Mouse (Mus musculus): Measurements from ENCODE around the gene Creld2.

DNA sequence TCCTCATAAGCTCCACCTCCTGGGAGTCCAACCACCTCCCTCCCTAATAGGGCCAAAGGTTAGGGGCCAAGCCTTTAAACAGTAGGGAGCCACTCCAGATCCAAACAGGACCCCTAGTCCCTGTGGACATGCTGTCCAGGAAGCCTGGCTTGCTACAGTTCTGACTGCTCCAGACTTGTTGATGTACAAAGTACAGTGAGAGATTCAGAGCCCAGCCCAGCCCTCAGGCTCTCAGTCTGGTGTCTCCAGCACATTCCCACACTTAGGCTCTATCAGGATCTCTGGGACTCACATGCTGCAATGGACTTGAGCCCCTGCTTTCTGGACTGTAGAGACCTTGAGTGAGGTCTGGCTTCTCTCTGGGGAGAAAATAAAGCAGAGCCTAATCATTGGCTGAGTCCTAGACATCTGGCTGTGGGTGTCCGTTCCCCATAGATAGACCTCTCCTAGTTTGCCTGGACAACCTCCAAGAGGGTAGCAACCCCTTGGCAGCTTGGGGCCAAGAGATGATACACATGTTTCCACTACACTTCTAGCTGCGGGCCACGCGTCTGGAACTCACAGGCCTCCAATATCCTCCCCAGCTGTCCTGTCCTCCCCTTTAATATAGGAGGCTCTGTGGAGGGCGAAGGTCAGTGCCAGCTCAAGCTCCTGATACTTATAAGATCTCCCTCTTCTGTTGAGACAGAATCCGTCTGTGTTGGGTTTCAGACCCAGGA, 48.7 kb downstream of the Creld2 start:
- TF ChIP-seq CTCF (IDR thresholded peaks at IDR 0.05; ENCODE audit: low read depth, low read length) (no peak), POLR2A (IDR thresholded peaks at IDR 0.05; ENCODE audit: extremely low read depth, insufficient read depth, low read length) (no peak)

Data from liver, adult 2 months (tissue).